Mouse (Mus musculus): ENCODE results near the gene Ccdc69. TPM values are rescaled to one million over a fixed set of nuclear protein-coding genes. Genes with fewer than 3 reads are reported as not detected.

Ccdc69 gene
- polyA plus RNA-seq, 1 experiment from 2014 or later = 0.41 TPM

- Histone ChIP-seq H3K4me2 (no peak overlapping the region), H3K36me3 (ENCODE audit: control insufficient read depth, insufficient read depth, low read length) (no peaks in the 10 kb centered on the region), H3K4me3 (ENCODE audit: low read depth, low read length) (no peak overlapping the region), H3K9ac (ENCODE audit: low read length) (no peak overlapping the region), H3K4me1 (ENCODE audit: control insufficient read depth, insufficient read depth, low read length) (no peaks in the 10 kb centered on the region), H3K27me3 (ENCODE audit: control insufficient read depth, insufficient read depth, low read length) (no peaks in the 10 kb centered on the region), H3K9me3 (ENCODE audit: control insufficient read depth, low read length) (no peaks in the 10 kb centered on the region), H3K27ac (ENCODE audit: low read depth, low read length) (no peak overlapping the region)
- ATAC-seq (ENCODE audit: low FRiP score) (no peak), DNase-seq (ENCODE audit: low spot score, missing footprints) (no peak)
- 79% methylated on average over 9 of the region's 9 CpGs for WGBS
Observed at GRCm38 (mm10) chr11:55015831-55016241, 62.1 kb downstream of the Ccdc69 start.

- WGBS = 83% methylated on average over 3 of the region's 3 CpGs
- DNase-seq (ENCODE audit: low spot score, missing footprints) (no peak), ATAC-seq (ENCODE audit: low FRiP score) (no peak)
- Histone ChIP-seq H3K27me3 (ENCODE audit: control insufficient read depth, insufficient read depth, low read length) (no peaks in the 10 kb centered on the region), H3K4me2 (no peak overlapping the region), H3K4me3 (ENCODE audit: low read depth, low read length) (no peak overlapping the region), H3K9ac (ENCODE audit: low read length) (no peak overlapping the region), H3K27ac (ENCODE audit: low read depth, low read length) (no peak overlapping the region), H3K9me3 (ENCODE audit: control insufficient read depth, low read length) (no peaks in the 10 kb centered on the region), H3K36me3 (ENCODE audit: control insufficient read depth, insufficient read depth, low read length) (no peaks in the 10 kb centered on the region), H3K4me1 (ENCODE audit: control insufficient read depth, insufficient read depth, low read length) (no peaks in the 10 kb centered on the region)
Observed at GRCm38 (mm10) chr11:55015264-55015663, 62.7 kb downstream of the Ccdc69 start.

- WGBS = 73% methylated on average over 6 of the region's 6 CpGs
- H3K4me1 ChIP-seq (ENCODE audit: control insufficient read depth, insufficient read depth, low read length) = no peaks in the 10 kb centered on the region
- H3K9ac ChIP-seq (ENCODE audit: low read length) = no peak overlapping the region
- H3K36me3 ChIP-seq (ENCODE audit: control insufficient read depth, insufficient read depth, low read length) = no peaks in the 10 kb centered on the region
- H3K4me2 ChIP-seq = no peak overlapping the region
- H3K27ac ChIP-seq (ENCODE audit: low read depth, low read length) = no peak overlapping the region
- DNase-seq (ENCODE audit: low spot score, missing footprints) (no peak), ATAC-seq (ENCODE audit: low FRiP score) (no peak)
- H3K9me3 ChIP-seq (ENCODE audit: control insufficient read depth, low read length) = no peaks in the 10 kb centered on the region
- no peak overlapping the region for H3K4me3 ChIP-seq (ENCODE audit: low read depth, low read length)
- H3K27me3 ChIP-seq (ENCODE audit: control insufficient read depth, insufficient read depth, low read length) = no peaks in the 10 kb centered on the region
Observed at GRCm38 (mm10) chr11:55013802-55014201, 64.1 kb downstream of the Ccdc69 start.

- H3K36me3 ChIP-seq (ENCODE audit: control insufficient read depth, insufficient read depth, low read length) = no peaks in the 10 kb centered on the region
- no peak overlapping the region for H3K27ac ChIP-seq (ENCODE audit: low read depth, low read length)
- H3K9me3 ChIP-seq (ENCODE audit: control insufficient read depth, low read length) = no peaks in the 10 kb centered on the region
- 81% methylated on average over 5 of the region's 5 CpGs for WGBS
- H3K4me2 ChIP-seq = no peak overlapping the region
- ATAC-seq (ENCODE audit: low FRiP score) (no peak), DNase-seq (ENCODE audit: low spot score, missing footprints) (no peak)
- H3K4me3 ChIP-seq (ENCODE audit: low read depth, low read length) = no peak overlapping the region
- no peaks in the 10 kb centered on the region for H3K4me1 ChIP-seq (ENCODE audit: control insufficient read depth, insufficient read depth, low read length)
- no peak overlapping the region for H3K9ac ChIP-seq (ENCODE audit: low read length)
- no peaks in the 10 kb centered on the region for H3K27me3 ChIP-seq (ENCODE audit: control insufficient read depth, insufficient read depth, low read length)
Observed at GRCm38 (mm10) chr11:55012551-55013521, 65.1 kb downstream of the Ccdc69 start.

- Histone ChIP-seq H3K36me3 (ENCODE audit: control insufficient read depth, insufficient read depth, low read length) (no peaks in the 10 kb centered on the region), H3K27ac (ENCODE audit: low read depth, low read length) (no peak overlapping the region), H3K4me3 (ENCODE audit: low read depth, low read length) (no peak overlapping the region), H3K9me3 (ENCODE audit: control insufficient read depth, low read length) (no peaks in the 10 kb centered on the region), H3K27me3 (ENCODE audit: control insufficient read depth, insufficient read depth, low read length) (no peaks in the 10 kb centered on the region), H3K4me2 (no peak overlapping the region), H3K4me1 (ENCODE audit: control insufficient read depth, insufficient read depth, low read length) (no peaks in the 10 kb centered on the region), H3K9ac (ENCODE audit: low read length) (no peak overlapping the region)
- ATAC-seq (ENCODE audit: low FRiP score) (no peak), DNase-seq (ENCODE audit: low spot score, missing footprints) (no peak)
- 92% methylated on average over 3 of the region's 3 CpGs for WGBS
Observed at GRCm38 (mm10) chr11:55011440-55011839, 66.5 kb downstream of the Ccdc69 start.

GRCm38 (mm10) chr11:55008230-55008629, 69.7 kb downstream of the Ccdc69 start:
- H3K4me1 ChIP-seq (ENCODE audit: control insufficient read depth, insufficient read depth, low read length) = no peaks in the 10 kb centered on the region
- no peak overlapping the region for H3K9ac ChIP-seq (ENCODE audit: low read length)
- no peaks in the 10 kb centered on the region for H3K9me3 ChIP-seq (ENCODE audit: control insufficient read depth, low read length)
- DNase-seq (ENCODE audit: low spot score, missing footprints) = no peak
- no peak for ATAC-seq (ENCODE audit: low FRiP score)
- H3K27me3 ChIP-seq (ENCODE audit: control insufficient read depth, insufficient read depth, low read length) = no peaks in the 10 kb centered on the region
- no peak overlapping the region for H3K4me3 ChIP-seq (ENCODE audit: low read depth, low read length)
- no peaks in the 10 kb centered on the region for H3K36me3 ChIP-seq (ENCODE audit: control insufficient read depth, insufficient read depth, low read length)
- H3K27ac ChIP-seq (ENCODE audit: low read depth, low read length) = no peak overlapping the region
- 85% methylated on average over 6 of the region's 6 CpGs for WGBS
- no peak overlapping the region for H3K4me2 ChIP-seq

GRCm38 (mm10) chr11:55005684-55006083, 72.2 kb downstream of the Ccdc69 start:
- no peaks in the 10 kb centered on the region for H3K27me3 ChIP-seq (ENCODE audit: control insufficient read depth, insufficient read depth, low read length)
- DNase-seq (ENCODE audit: low spot score, missing footprints) (no peak), ATAC-seq (ENCODE audit: low FRiP score) (no peak)
- no peaks in the 10 kb centered on the region for H3K4me1 ChIP-seq (ENCODE audit: control insufficient read depth, insufficient read depth, low read length)
- no peak overlapping the region for H3K9ac ChIP-seq (ENCODE audit: low read length)
- H3K4me3 ChIP-seq (ENCODE audit: low read depth, low read length) = no peak overlapping the region
- no peaks in the 10 kb centered on the region for H3K36me3 ChIP-seq (ENCODE audit: control insufficient read depth, insufficient read depth, low read length)
- H3K27ac ChIP-seq (ENCODE audit: low read depth, low read length) = no peak overlapping the region
- no peak overlapping the region for H3K4me2 ChIP-seq
- 85% methylated on average over 5 of the region's 5 CpGs for WGBS
- no peaks in the 10 kb centered on the region for H3K9me3 ChIP-seq (ENCODE audit: control insufficient read depth, low read length)

GRCm38 (mm10) chr11:55004970-55005502, 72.9 kb downstream of the Ccdc69 start:
- no peaks in the 10 kb centered on the region for H3K9me3 ChIP-seq (ENCODE audit: control insufficient read depth, low read length)
- H3K27ac ChIP-seq (ENCODE audit: low read depth, low read length) = no peak overlapping the region
- no peak overlapping the region for H3K4me3 ChIP-seq (ENCODE audit: low read depth, low read length)
- H3K36me3 ChIP-seq (ENCODE audit: control insufficient read depth, insufficient read depth, low read length) = no peaks in the 10 kb centered on the region
- WGBS = 86% methylated on average over 7 of the region's 7 CpGs
- H3K27me3 ChIP-seq (ENCODE audit: control insufficient read depth, insufficient read depth, low read length) = no peaks in the 10 kb centered on the region
- no peaks in the 10 kb centered on the region for H3K4me1 ChIP-seq (ENCODE audit: control insufficient read depth, insufficient read depth, low read length)
- H3K9ac ChIP-seq (ENCODE audit: low read length) = no peak overlapping the region
- no peak for ATAC-seq (ENCODE audit: low FRiP score)
- DNase-seq (ENCODE audit: low spot score, missing footprints) = no peak
- no peak overlapping the region for H3K4me2 ChIP-seq

All from midbrain, embryonic 11.5 days (tissue).